Mouse (Mus musculus) MEL-GATA-1-ER (cell line): ENCODE data around the gene Ube2j2.

Experiments
- DNase-seq: peaks from one replicate; pipeline ENCODE4 v3.0.0-alpha.2; 2012; ENCODE audit warnings: low read depth; ENCODE audit errors: extremely low read depth

Ube2j2 gene

GRCm38 (mm10) chr4:155943534-155944249 is at the start of gene Ube2j2:
Gene Ube2j2 (plus strand): TSS chr4:155943831.
- DNase-seq = peak; percentile 90

DNA sequence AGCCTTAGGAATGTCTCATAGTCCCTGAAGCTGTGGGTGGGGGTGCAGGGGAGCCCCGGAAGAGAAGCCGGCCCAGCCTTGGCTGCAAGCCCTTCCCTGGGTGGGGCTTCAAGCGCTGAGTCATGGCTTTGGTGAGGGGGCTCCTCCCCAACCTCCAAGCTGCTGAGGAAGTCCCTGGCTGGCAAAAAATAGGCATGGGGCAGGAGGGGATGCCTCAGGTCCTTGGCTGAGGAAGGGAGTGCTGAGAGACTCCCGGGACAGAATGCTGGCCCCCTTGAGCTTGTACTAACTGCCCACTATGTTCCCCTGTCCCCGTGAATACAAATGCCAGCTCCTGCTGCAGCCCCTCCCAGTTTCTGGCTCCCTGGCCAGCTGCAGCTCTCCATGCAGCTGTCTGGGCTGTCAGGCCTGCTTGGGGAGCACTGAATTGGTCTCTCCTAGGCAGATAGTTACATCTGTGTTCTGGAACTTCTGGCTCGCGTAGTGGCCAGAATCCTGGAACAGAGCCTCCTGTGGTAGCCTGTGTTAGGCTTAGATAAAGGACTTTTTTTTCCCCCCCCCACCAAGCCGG is 49.2 kb upstream of the Ube2j2 start:
- peak; percentile 77 for DNase-seq

DNA sequence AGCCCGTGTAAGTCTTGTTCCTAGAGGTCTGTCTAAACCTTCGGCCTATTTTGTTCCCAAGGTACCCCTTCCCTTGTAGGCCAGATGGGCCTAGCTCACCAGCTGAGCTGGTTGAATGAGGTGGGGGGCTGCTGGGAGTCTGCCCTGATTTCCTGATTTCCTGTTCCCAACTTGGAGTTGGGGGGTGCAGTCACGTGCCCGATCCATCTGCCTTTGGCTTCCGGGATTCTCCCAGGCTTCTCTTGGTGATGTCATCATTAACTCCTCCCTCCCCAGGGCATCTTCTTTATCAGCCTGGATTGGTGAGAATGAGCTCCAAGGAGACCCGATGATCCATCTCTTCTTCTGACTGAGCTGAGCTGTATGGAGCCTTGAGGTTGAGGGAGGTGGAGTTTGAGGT is 48.4 kb upstream of the Ube2j2 start:
- DNase-seq = no peak

DNA sequence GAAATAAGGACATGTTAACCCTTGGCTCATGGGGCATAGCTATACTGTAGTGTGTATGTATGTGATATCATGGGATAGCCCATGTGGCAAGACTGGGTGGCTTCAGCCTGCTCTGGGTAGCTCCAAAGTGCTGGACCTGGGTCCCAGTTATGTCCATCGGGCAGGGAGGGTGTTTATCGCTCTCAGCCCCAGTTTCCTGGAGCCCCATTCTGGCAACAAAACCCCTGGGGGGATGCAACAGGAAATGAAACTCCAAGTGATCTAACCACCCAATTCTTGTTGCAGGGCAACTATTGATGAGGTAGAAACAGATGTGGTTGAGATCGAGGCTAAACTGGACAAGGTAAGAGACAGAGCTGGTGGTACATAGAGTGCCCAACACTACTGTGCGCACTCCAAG is 47.8 kb upstream of the Ube2j2 start:
- no peak for DNase-seq

DNA sequence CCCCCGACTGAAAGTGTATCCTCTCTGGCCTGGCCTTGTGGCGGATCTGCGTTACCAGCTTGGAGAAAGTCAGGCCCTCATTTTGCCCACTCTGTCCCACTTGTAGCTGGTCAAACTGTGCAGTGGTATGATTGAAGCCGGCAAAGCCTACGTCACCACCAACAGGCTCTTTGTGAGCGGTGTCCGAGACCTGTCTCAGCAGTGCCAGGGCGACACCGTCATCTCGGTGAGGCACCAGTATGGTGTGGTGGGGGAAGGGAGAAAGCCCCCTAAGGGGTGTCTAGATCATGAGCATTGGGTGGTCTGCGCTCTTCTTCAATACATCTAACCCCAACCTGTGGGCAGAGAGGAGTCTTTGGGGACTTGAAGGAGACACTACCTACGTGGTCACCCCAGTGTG is 47.2 kb upstream of the Ube2j2 start:
- DNase-seq = no peak

GRCm38 (mm10) chr4:155898318-155898717 is 45.3 kb upstream of the Ube2j2 start:
- no peak for DNase-seq

DNA sequence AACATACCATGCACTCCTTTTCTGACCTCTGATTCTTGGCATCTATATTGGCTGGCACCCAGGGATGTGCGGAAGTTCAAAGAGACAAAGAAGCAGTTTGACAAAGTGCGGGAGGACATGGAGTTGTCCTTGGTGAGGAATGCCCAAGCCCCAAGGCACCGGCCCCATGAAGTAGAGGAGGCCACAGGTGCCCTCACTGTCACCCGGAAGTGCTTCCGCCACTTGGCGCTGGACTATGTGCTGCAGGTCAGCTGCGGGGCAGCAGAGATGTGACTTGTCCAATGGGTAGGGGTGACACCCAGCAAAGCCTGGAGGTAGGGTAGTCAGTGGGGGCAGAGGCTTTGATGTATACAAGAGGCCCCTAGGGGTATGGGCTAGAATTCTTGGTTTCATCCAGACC is 44.3 kb upstream of the Ube2j2 start:
- DNase-seq = no peak

DNA sequence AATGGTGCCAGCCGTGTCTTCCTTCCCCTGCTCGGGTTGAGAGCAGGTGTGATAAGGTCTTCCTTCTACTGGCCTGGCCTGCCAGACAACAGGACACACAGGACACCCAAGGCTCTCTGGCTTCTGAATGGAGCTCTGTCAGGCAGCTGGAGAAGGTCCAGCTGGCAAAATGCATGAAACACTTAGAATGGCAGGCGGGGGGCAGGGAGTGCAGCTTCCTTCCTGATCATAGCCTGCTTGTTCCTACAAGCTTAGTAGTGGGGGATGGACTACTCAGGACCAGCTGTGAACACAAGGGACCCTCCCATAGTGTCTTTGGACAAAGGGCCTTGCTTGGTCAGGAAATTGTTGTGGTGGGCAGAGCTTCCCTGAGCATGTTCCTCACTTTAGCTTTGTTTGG is 42.4 kb upstream of the Ube2j2 start:
- DNase-seq = no peak

- no peak for DNase-seq
These were observed 40.4 kb upstream of the Ube2j2 start for GRCm38 (mm10) chr4:155903246-155903645.

DNA sequence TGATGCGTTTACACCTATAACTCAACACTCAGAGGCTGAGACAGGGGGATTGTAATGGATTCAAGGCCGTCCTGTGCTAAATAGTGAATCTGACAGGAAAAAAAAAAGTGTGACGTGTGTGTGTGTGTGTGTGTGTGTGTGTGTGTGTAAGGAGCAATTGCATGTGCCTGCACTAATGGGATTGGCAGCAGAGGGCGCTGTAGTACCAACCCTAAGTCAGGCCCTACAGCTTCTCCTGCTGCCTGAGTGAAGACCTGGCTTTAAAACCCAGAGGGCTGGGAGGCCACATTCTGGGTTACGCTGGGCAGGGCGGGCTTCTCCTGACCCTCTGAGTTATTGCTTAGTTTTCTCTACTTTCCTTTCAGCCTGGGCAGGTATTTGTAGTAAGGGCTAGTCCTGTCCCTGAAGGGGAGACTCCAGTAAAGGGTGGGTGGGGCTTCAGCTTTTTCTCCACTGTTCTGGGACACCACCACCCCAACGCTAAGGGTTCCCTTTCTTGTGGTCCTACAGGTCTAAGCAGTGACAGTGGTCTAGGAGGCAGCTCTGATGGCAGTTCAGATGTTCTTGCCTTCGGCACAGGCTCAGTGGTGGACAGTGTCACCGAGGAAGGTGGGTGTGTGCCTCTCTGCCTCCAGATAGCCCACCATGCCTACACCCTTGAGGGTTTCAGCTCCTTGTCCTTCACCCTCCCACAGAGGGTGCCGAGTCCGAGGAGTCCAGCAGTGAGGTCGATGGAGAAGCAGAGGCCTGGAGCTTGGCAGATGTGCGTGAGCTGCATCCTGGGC is 39.1 kb upstream of the Ube2j2 start:
- DNase-seq = no peak

GRCm38 (mm10) chr4:155905634-155906033 is 38.0 kb upstream of the Ube2j2 start:
- DNase-seq = no peak

DNA sequence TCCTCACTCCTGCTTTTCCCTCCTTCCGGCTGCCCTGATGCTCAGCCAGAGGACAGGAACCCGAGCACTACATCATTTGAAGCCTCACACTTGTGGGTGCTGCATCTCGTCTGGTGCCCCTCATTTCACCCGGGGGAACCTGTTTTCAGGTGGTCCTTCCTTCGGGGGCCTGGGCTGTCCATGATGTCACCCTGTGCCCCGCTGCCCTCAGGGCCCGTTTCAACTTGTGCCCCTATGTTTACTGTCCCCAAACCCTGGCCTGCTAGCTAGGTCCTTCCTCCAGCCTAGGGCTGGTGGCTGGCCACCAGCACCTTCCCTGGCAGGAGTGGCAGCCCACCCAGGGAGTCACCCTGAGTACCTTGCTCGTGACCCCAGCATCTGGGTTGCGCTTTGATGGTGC is 37.5 kb upstream of the Ube2j2 start:
- DNase-seq = no peak

GRCm38 (mm10) chr4:155907003-155907402 is 36.6 kb upstream of the Ube2j2 start:
- no peak for DNase-seq

DNA sequence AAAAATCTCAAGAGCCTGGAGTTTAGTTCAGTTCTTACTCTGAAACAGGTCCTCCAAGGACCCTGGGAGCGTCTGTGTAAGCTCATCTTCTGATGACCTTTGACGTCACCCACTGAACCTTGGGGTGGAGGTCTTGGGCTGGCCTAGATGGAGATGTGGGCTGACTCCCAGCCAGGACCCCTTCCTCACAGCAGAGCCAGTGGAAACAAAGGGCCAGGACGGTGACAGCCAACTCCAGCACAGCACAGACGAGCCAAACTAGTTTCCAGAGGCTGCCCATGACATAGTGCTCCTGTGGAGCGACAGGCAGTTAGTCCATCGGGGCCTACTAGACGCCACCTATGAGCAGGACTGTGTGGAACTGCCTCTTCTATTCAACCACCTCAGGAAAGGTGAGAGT is 35.4 kb upstream of the Ube2j2 start:
- DNase-seq = no peak

DNA sequence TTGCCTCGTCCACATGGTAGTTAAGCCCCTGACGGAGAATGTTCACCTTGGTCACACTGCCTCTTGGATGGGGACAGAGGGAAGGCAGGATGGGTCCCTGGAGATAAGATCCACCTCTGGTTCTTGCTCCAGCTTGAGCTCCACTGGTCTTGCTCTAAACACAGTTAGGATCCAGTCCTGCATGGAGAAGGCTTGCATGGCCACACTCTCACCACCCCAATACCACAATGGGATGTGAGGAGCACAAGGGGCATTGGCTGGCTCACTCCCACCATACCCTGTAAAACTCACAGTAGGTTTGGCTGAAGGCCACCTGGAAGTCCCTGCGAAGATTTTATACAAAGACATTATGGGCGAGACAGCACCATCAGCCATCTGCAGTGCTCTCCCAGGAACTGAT is 34.9 kb upstream of the Ube2j2 start:
- DNase-seq = no peak

- no peak for DNase-seq
These were observed 11.6 kb upstream of the Ube2j2 start for GRCm38 (mm10) chr4:155932031-155932430.

- no peak for DNase-seq
These were observed 580 bp upstream of the Ube2j2 start for GRCm38 (mm10) chr4:155943049-155943452.

- DNase-seq = no peak
These were observed 640 bp downstream of the Ube2j2 start for GRCm38 (mm10) chr4:155944271-155944670.

DNA sequence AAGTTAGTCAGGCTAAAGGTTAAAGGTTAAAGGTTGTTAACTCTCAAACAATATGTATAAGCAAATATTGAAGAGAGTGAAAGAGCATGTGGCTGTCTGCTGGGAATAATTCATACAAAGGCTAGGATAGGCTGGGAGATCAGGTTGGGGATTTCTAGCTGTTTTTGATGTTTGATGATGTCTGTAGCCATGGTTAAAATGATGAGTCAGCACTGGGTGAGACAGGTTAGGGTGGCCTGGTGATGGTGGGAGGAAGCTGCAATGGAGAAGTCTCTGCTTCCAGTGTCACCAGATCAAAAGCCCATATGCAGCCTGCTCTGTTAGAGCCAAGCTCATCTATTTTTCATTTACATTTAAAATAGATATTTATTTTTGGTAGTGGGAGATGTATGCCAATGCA is 3.5 kb downstream of the Ube2j2 start:
- DNase-seq = no peak

- DNase-seq = no peak
These were observed 11.9 kb downstream of the Ube2j2 start for GRCm38 (mm10) chr4:155955491-155955890.

DNA sequence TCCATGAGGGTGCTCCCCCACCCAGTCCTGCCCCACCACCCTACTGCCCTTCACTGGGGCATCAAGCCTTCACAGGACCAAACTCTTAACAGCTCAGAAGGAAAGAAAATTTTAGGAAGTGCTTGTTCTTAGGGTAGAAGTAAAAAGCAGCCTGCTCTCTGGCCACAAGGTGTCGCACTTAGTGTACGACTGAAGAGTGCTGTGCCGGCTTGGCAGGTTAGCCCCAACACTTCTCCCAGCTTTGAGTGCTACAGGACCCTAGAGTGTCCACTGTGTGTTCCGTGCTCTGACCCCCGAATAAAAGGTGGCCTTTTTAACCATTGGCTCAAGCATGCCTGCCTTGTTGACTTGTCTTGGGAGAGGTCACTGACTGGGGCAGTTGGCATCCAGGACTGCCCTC is 15.6 kb downstream of the Ube2j2 start:
- DNase-seq = peak; percentile 77

DNA sequence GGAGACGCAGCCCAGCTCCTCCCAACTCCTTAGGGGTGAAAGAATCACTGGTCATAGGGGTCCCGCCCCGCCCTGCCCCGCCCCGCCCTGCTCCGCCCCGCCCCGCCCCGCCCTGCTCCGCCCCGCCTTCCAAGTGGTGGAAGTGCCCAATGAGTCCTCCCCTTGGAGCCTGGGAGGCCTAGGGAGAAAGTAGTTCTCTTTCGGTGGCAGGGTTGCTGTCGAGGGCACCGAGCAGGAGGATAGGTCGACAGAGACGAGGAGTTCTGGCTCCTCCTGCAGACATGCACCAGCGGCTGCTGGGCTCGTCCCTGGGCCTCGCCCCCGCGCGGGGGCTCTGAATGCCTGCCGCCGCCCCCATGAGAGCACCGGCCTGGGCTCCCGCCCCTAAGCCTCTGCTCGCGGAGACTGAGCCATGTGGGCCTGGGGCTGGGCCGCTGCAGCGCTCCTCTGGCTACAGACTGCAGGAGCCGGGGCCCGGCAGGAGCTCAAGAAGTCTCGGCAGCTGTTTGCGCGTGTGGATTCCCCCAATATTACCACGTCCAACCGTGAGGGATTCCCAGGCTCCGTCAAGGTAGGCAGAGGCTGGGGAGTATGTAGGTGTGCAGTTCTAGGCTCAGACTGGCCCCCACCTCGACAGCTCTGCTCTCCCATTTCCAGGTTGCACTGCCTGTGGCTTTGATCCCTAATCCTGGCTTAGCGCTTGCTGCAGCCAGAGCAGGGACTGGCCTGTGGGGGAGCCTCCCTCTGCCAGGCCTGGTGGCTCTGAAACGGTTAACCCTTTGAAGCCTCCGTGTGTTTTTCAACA is 18.7 kb downstream of the Ube2j2 start, which contains the start of gene C1qtnf12:
Gene C1qtnf12 (plus strand): TSS at position 152 of the 805 bp plus-strand sequence.
- DNase-seq = no peak
